Mouse (Mus musculus): ENCODE measurements at regions not wholly inside any gene's neighbourhood (a gene's known extent, or its start where the extent isn't known, plus 50 kb on each side); places are given as distances from the start of the nearest gene placed in this dataset.

- Histone ChIP-seq H3K9ac (ENCODE audit: insufficient read depth, low read depth) (no peak overlapping the region), H3K4me2 (ENCODE audit: insufficient read depth, low read depth, poor library complexity, severe bottlenecking) (no peak overlapping the region), H3K79me2 (replicated peaks; ENCODE audit: control insufficient read depth, extremely low read depth, insufficient read depth, poor library complexity, severe bottlenecking) (no peaks in the 10 kb centered on the region), H3K27me3 (replicated peaks) (no peaks in the 10 kb centered on the region), H3K4me3 (replicated peaks in 1 of 3; ENCODE audit: low read depth in 2 of 3, low read length in 2 of 3, poor library complexity in 1 of 3) (no peak overlapping the region), H3K9me3 (replicated peaks; ENCODE audit: low read length) (peaks cover 49% of the 10 kb centered on the region), H3K36me3 (replicated peaks in 1 of 2; ENCODE audit: control insufficient read depth in 1 of 2, insufficient read depth in 1 of 2, low read length in 1 of 2) (no peaks in the 10 kb centered on the region), H3K4me1 (ENCODE audit: control insufficient read depth in 1 of 2, insufficient read depth in 2 of 2) (no peaks in the 10 kb centered on the region), H3K27ac (ENCODE audit: insufficient read depth, low read depth) (no peak overlapping the region)
- dilution Hi-C loops (cut with MboI; ENCODE audit: extremely low pct_ligation_motif_present, extremely low pct_unique_long_range_greater_than_20kb, low sequenced_read_pairs), result no loop called here
- in situ Hi-C loops (cut with MboI; ENCODE audit: low pct_ligation_motif_present, low pct_unique_long_range_greater_than_20kb, low sequenced_read_pairs), result no loop called here
- TF ChIP-seq BHLHE40 (IDR thresholded peaks at IDR 0.05; ENCODE audit: low read depth, low read length), result no peak
- DNase-seq (ENCODE audit: extremely low read depth), result no peak
These were observed 60.2 kb upstream of the Gm10295 start for GRCm38 (mm10) chr7:71411293-71412011.

- no peaks in the 10 kb centered on the region for H3K4me1 ChIP-seq (ENCODE audit: control insufficient read depth in 1 of 2, insufficient read depth in 2 of 2)
- peaks cover 58% of the 10 kb centered on the region for H3K9me3 ChIP-seq (replicated peaks; ENCODE audit: low read length)
- no peak for DNase-seq (ENCODE audit: extremely low read depth)
- no peak overlapping the region for H3K4me2 ChIP-seq (ENCODE audit: insufficient read depth, low read depth, poor library complexity, severe bottlenecking)
- H3K27me3 ChIP-seq (replicated peaks), result no peaks in the 10 kb centered on the region
- in situ Hi-C loops (cut with MboI; ENCODE audit: low pct_ligation_motif_present, low pct_unique_long_range_greater_than_20kb, low sequenced_read_pairs) (no loop called here), dilution Hi-C loops (cut with MboI; ENCODE audit: extremely low pct_ligation_motif_present, extremely low pct_unique_long_range_greater_than_20kb, low sequenced_read_pairs) (no loop called here)
- H3K27ac ChIP-seq (ENCODE audit: insufficient read depth, low read depth), result no peak overlapping the region
- no peak overlapping the region for H3K4me3 ChIP-seq (replicated peaks in 1 of 3; ENCODE audit: low read depth in 2 of 3, low read length in 2 of 3, poor library complexity in 1 of 3)
- no peaks in the 10 kb centered on the region for H3K36me3 ChIP-seq (replicated peaks in 1 of 2; ENCODE audit: control insufficient read depth in 1 of 2, insufficient read depth in 1 of 2, low read length in 1 of 2)
- no peaks in the 10 kb centered on the region for H3K79me2 ChIP-seq (replicated peaks; ENCODE audit: control insufficient read depth, extremely low read depth, insufficient read depth, poor library complexity, severe bottlenecking)
- no peak overlapping the region for H3K9ac ChIP-seq (ENCODE audit: insufficient read depth, low read depth)
- no peak for TF ChIP-seq RCOR1 (conservative IDR thresholded peaks at IDR 0.05; ENCODE audit: low read depth, low read length)
- TF ChIP-seq GABPA (IDR thresholded peaks at IDR 0.05; ENCODE audit: insufficient replicate concordance, low read depth, low read length), result no peak
- TF ChIP-seq NELFE (IDR thresholded peaks at IDR 0.05; ENCODE audit: low read depth, low read length), result no peak
These were observed 58.6 kb upstream of the Gm10295 start for GRCm38 (mm10) chr7:71409903-71410302.

GRCm38 (mm10) chr7:71409061-71409460 is 57.8 kb upstream of the Gm10295 start:
- H3K36me3 ChIP-seq (replicated peaks in 1 of 2; ENCODE audit: control insufficient read depth in 1 of 2, insufficient read depth in 1 of 2, low read length in 1 of 2), result no peaks in the 10 kb centered on the region
- in situ Hi-C loops (cut with MboI; ENCODE audit: low pct_ligation_motif_present, low pct_unique_long_range_greater_than_20kb, low sequenced_read_pairs), result no loop called here
- H3K9ac ChIP-seq (ENCODE audit: insufficient read depth, low read depth), result no peak overlapping the region
- no peak for DNase-seq (ENCODE audit: extremely low read depth)
- no peak for TF ChIP-seq SIN3A (IDR thresholded peaks at IDR 0.05; ENCODE audit: low read length)
- TF ChIP-seq CHD1 (IDR thresholded peaks at IDR 0.05; ENCODE audit: low read depth, low read length), result no peak
- no peak for TF ChIP-seq RAD21 (IDR thresholded peaks at IDR 0.05; ENCODE audit: low read depth, low read length)
- TF ChIP-seq ZC3H11A (IDR thresholded peaks at IDR 0.05; ENCODE audit: low read depth, low read length), result no peak
- TF ChIP-seq IRF4 (IDR thresholded peaks at IDR 0.05; ENCODE audit: low read depth, low read length), result no peak
- no peak for TF ChIP-seq E2F4 (IDR thresholded peaks at IDR 0.05; ENCODE audit: insufficient replicate concordance, low read depth, low read length)
- no peak for TF ChIP-seq MAX (IDR thresholded peaks at IDR 0.05; ENCODE audit: low read length)
- TF ChIP-seq KAT2A (IDR thresholded peaks at IDR 0.05; ENCODE audit: insufficient replicate concordance, low read length), result no peak
- no peak for TF ChIP-seq ZKSCAN1 (IDR thresholded peaks at IDR 0.05; ENCODE audit: borderline replicate concordance, low read depth, low read length)
- TF ChIP-seq MAFK (IDR thresholded peaks at IDR 0.05; ENCODE audit: insufficient replicate concordance, low read length), result no peak
- TF ChIP-seq ETS1 (conservative IDR thresholded peaks at IDR 0.05; ENCODE audit: low read depth, low read length), result no peak
- TF ChIP-seq UBTF (IDR thresholded peaks at IDR 0.05; ENCODE audit: low read depth, low read length), result no peak
- TF ChIP-seq CTCF (conservative IDR thresholded peaks at IDR 0.05 in 1 of 2, IDR thresholded peaks at IDR 0.05 in 1 of 2; ENCODE audit: low read depth in 2 of 2, low read length in 2 of 2), result no peak
- TF ChIP-seq ZNF384 (IDR thresholded peaks at IDR 0.05; ENCODE audit: low read depth, low read length), result no peak
- no peak for TF ChIP-seq POLR2AphosphoS2 (IDR thresholded peaks at IDR 0.05; ENCODE audit: low read depth, low read length)
- no peak for TF ChIP-seq JUND (conservative IDR thresholded peaks at IDR 0.05; ENCODE audit: low read depth, low read length)
- peaks cover 54% of the 10 kb centered on the region for H3K9me3 ChIP-seq (replicated peaks; ENCODE audit: low read length)
- dilution Hi-C loops (cut with MboI; ENCODE audit: extremely low pct_ligation_motif_present, extremely low pct_unique_long_range_greater_than_20kb, low sequenced_read_pairs), result no loop called here
- H3K4me1 ChIP-seq (ENCODE audit: control insufficient read depth in 1 of 2, insufficient read depth in 2 of 2), result no peaks in the 10 kb centered on the region
- no peak overlapping the region for H3K4me2 ChIP-seq (ENCODE audit: insufficient read depth, low read depth, poor library complexity, severe bottlenecking)
- H3K27me3 ChIP-seq (replicated peaks), result no peaks in the 10 kb centered on the region
- no peak overlapping the region for H3K27ac ChIP-seq (ENCODE audit: insufficient read depth, low read depth)
- H3K79me2 ChIP-seq (replicated peaks; ENCODE audit: control insufficient read depth, extremely low read depth, insufficient read depth, poor library complexity, severe bottlenecking), result no peaks in the 10 kb centered on the region
- no peak overlapping the region for H3K4me3 ChIP-seq (replicated peaks in 1 of 3; ENCODE audit: low read depth in 2 of 3, low read length in 2 of 3, poor library complexity in 1 of 3)

Measured in CH12.LX (cell line).